ENCODE assay signal across 24 mouse cellular contexts in genomic region chr2:69082499-69083197, GRCm38 (mm10). TPM values are rescaled to one million over a fixed set of nuclear protein-coding genes. Genes with fewer than 3 reads are reported as not detected.
DNase-seq lines count a peak whose midpoint lies in the region; TF ChIP-seq lines count a peak whose summit lies in the region.
"Had no signal": no experiment of that assay in that cellular context is flagged by ENCODE, and none has a peak within 500 bp of the region (broad histone marks: within the 10 kb centered on the region; RNA-seq: fewer than 3 reads in every experiment).

No protein-coding gene starts in this region.

- H3K4me3 ChIP-seq in layer of hippocampus, adult 2 months, result no peak overlapping the region
- H3K4me3 ChIP-seq in MEL (ENCODE audit: control insufficient read depth in 1 of 2, insufficient read depth in 1 of 2, low read depth in 2 of 2, low read length in 2 of 2), result no peak overlapping the region
- H3K4me3 ChIP-seq: erythroblast, embryonic 14.5 days; heart, embryonic 10.5 days; hindbrain, embryonic 12.5 days; intestine, embryonic 15.5 days; limb, embryonic 12.5 days; liver, embryonic 12.5 days; megakaryocyte, embryonic 14.5 days; neural tube, embryonic 12.5 days had no signal

- H3K4me1 ChIP-seq in MEL (ENCODE audit: control insufficient read depth in 1 of 2, insufficient read depth in 2 of 2, low read length in 2 of 2), result no peaks in the 10 kb centered on the region
- H3K4me1 ChIP-seq: intestine, embryonic 15.5 days; liver, embryonic 12.5 days; megakaryocyte, embryonic 14.5 days had no signal

- TF ChIP-seq EP300 in MEL (IDR thresholded peaks at IDR 0.05; ENCODE audit: low read depth in 1 of 2, low read length in 2 of 2), result no peak

- TF ChIP-seq CTCF in layer of hippocampus, adult 2 months (conservative IDR thresholded peaks at IDR 0.05), result no peak
- no peak for TF ChIP-seq CTCF in MEL (IDR thresholded peaks at IDR 0.05 in 2 of 3, conservative IDR thresholded peaks at IDR 0.05 in 1 of 3; ENCODE audit: control insufficient read depth in 1 of 3, insufficient read depth in 1 of 3, low read depth in 2 of 3, low read length in 3 of 3, poor library complexity in 1 of 3, severe bottlenecking in 1 of 3)

- peak overlapping the region; percentile 70 for H3K27ac ChIP-seq in layer of hippocampus, adult 2 months
- no peak overlapping the region for H3K27ac ChIP-seq in MEL (ENCODE audit: control insufficient read depth, low read depth, low read length)
- H3K27ac ChIP-seq: heart, embryonic 10.5 days; hindbrain, embryonic 12.5 days; intestine, embryonic 15.5 days; limb, embryonic 12.5 days; liver, embryonic 12.5 days; neural tube, embryonic 12.5 days had no signal

- TF ChIP-seq RAD21 in MEL (IDR thresholded peaks at IDR 0.05; ENCODE audit: low read depth, low read length), result no peak

- H3K36me3 ChIP-seq in MEL (ENCODE audit: control insufficient read depth in 1 of 2, insufficient read depth in 2 of 2, low read length in 2 of 2), result no peaks in the 10 kb centered on the region
- H3K36me3 ChIP-seq: heart, embryonic 10.5 days; hindbrain, embryonic 12.5 days; intestine, embryonic 15.5 days; limb, embryonic 12.5 days; liver, embryonic 12.5 days; neural tube, embryonic 12.5 days had no signal

- no peak overlapping the region for H3K9ac ChIP-seq in MEL (ENCODE audit: control insufficient read depth, low read depth, low read length, poor library complexity, severe bottlenecking)
- H3K9ac ChIP-seq: hindbrain, embryonic 12.5 days; intestine, embryonic 15.5 days; limb, embryonic 12.5 days; liver, embryonic 12.5 days; neural tube, embryonic 12.5 days had no signal

- no peaks in the 10 kb centered on the region for H3K9me3 ChIP-seq in MEL (replicated peaks; ENCODE audit: insufficient read depth, low read length)
- H3K9me3 ChIP-seq: G1E; heart, embryonic 10.5 days; hindbrain, embryonic 12.5 days; intestine, embryonic 15.5 days; limb, embryonic 12.5 days; liver, embryonic 12.5 days; megakaryocyte, embryonic 14.5 days; neural tube, embryonic 12.5 days had no signal

- no peak for TF ChIP-seq POLR2A in MEL (IDR thresholded peaks at IDR 0.05; ENCODE audit: control insufficient read depth in 1 of 2, insufficient read depth in 1 of 2, low read depth in 1 of 2, low read length in 2 of 2, poor library complexity in 1 of 2)

- no peaks in the 10 kb centered on the region; a peak in 1 of 4 replicates for H3K27me3 ChIP-seq in MEL (ENCODE audit: control insufficient read depth in 1 of 2, insufficient read depth in 2 of 2, low read length in 2 of 2)
- H3K27me3 ChIP-seq: hindbrain, embryonic 12.5 days; intestine, embryonic 15.5 days; limb, embryonic 12.5 days; liver, embryonic 12.5 days; megakaryocyte, embryonic 14.5 days; neural tube, embryonic 12.5 days had no signal

- H3K79me2 ChIP-seq in MEL (ENCODE audit: control insufficient read depth, insufficient read depth, low read length, poor library complexity), result no peaks in the 10 kb centered on the region

- DNase-seq in embryo, embryonic 11 days, result peak; percentile 22
- DNase-seq in embryo, embryonic 9.5 days (ENCODE audit: extremely low spot score), result no peak
- DNase-seq in layer of hippocampus, adult 2 months (ENCODE audit: low spot score in 2 of 2), result no peak
- DNase-seq in layer of hippocampus, postnatal 36 days, result no peak
- no peak for DNase-seq in MEL (ENCODE audit: low read depth, low spot score)
- DNase-seq in cerebellum, postnatal 14 days, result peak; percentile 16 to 19
- DNase-seq in kidney, adult 9 months, result no peak
- DNase-seq: adrenal gland, postnatal 36 days; heart, postnatal 10 days; kidney, postnatal 36 days; layer of hippocampus, adult 9-11 months; lung, adult 2 months; right cerebral cortex, postnatal 14 days; spleen, adult 18-20 months; thymus, postnatal 25 days had no signal

TF ChIP-seq in MEL, 35 proteins besides CTCF, POLR2A, EP300 and RAD21:
- TF ChIP-seq TAL1 (IDR thresholded peaks at IDR 0.05; ENCODE audit: low read length) (no peak), MAFK (IDR thresholded peaks at IDR 0.05; ENCODE audit: borderline replicate concordance, low read depth, low read length) (peak; percentile 27; the same call in 1 of the 2 replicates), USF1 (IDR thresholded peaks at IDR 0.05; ENCODE audit: low read depth, low read length) (no peak), E2F4 (IDR thresholded peaks at IDR 0.05; ENCODE audit: borderline replicate concordance, low read depth, low read length) (no peak), MEF2A (IDR thresholded peaks at IDR 0.05; ENCODE audit: extremely low read depth, insufficient replicate concordance, low read depth, low read length, poor library complexity, severe bottlenecking) (no peak), GABPA (IDR thresholded peaks at IDR 0.05; ENCODE audit: low read depth, low read length) (no peak)

RNA-seq across cellular contexts. Expression of gene Nostrin, which starts 53.0 kb away (rescaled TPM):
- 1 to 10 TPM; 4.2 to 4.8 TPM for total RNA-seq in layer of hippocampus, adult 2 months (2021)
- total RNA-seq in layer of hippocampus, postnatal 36 days (2021), result 1 to 10 TPM; 3.6 to 5.5 TPM
- total RNA-seq in MEL (2012; rRNA removed), result not detected in 2 replicates
- polyA plus RNA-seq in MEL (2012; ENCODE audit: insufficient read depth in 1 of 2, insufficient read length in 2 of 2, low read depth in 1 of 2, low replicate concordance in 2 of 2, missing spikeins in 1 of 2), result under 1 TPM in 1 of 2 experiments, not detected in 1; 0.47 TPM
- polyA plus RNA-seq: erythroblast, embryonic 14.5 days; G1E had no signal

Comparison
In these comparisons a context has a peak if more than half of its experiments do, and no peak if none do; other contexts are left out.
1. DNase-seq: peak in embryo, embryonic 11 days (single experiment) and cerebellum, postnatal 14 days (2 of 2); none in embryo, embryonic 9.5 days (single experiment), layer of hippocampus, adult 2 months (0 of 2), layer of hippocampus, postnatal 36 days (0 of 2), MEL (single experiment) and kidney, adult 9 months (single experiment).